Mouse (Mus musculus): ENCODE measurements around the gene Ndufa6.

DNA sequence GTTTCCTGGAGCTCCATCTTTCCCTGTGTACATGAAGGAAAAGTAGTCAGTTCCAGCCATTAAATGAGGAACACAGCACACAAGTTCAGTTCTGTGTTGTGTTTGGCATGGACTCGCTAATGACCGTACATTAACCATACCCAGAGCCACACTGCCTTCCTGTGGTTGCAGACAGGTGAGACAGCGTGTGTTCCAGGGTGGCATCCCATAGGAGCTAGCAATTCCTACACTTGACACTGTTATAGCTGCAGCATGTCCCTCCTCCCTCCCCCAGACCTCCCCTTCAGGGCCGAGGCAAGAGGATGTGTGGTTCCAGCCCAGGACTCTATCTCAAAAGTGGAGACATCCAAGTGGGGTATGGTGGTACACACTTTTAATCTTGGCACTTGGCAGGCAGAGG lies 3.8 kb downstream of the Ndufa6 start:
- TF ChIP-seq MEF2A (IDR thresholded peaks at IDR 0.05; ENCODE audit: extremely low read depth, insufficient replicate concordance, low read depth, low read length, poor library complexity, severe bottlenecking) = no peak
- TF ChIP-seq ZKSCAN1 (IDR thresholded peaks at IDR 0.05; ENCODE audit: low read depth, low read length) = no peak
- TF ChIP-seq CTCF (IDR thresholded peaks at IDR 0.05 in 2 of 3, conservative IDR thresholded peaks at IDR 0.05 in 1 of 3; ENCODE audit: control insufficient read depth in 1 of 3, insufficient read depth in 1 of 3, low read depth in 2 of 3, low read length in 3 of 3, poor library complexity in 1 of 3, severe bottlenecking in 1 of 3) = no peak
- peak; percentile 46; the same call in 1 of the 2 replicates for TF ChIP-seq POLR2AphosphoS5 (IDR thresholded peaks at IDR 0.05; ENCODE audit: borderline replicate concordance, low read depth, low read length)
- no peak for TF ChIP-seq HCFC1 (IDR thresholded peaks at IDR 0.05; ENCODE audit: low read depth, low read length)
- no peak for TF ChIP-seq POLR2A (IDR thresholded peaks at IDR 0.05; ENCODE audit: control insufficient read depth in 1 of 2, insufficient read depth in 1 of 2, low read depth in 1 of 2, low read length in 2 of 2, poor library complexity in 1 of 2)
- TF ChIP-seq GATA1 (IDR thresholded peaks at IDR 0.05; ENCODE audit: low read depth, low read length) = no peak
- no peak for TF ChIP-seq MAZ (IDR thresholded peaks at IDR 0.05; ENCODE audit: low read depth, low read length)
- TF ChIP-seq MYB (IDR thresholded peaks at IDR 0.05; ENCODE audit: low read depth, low read length) = no peak
- no peak for TF ChIP-seq ELF1 (IDR thresholded peaks at IDR 0.05; ENCODE audit: low read depth, low read length)
- TF ChIP-seq POLR2AphosphoS2 (IDR thresholded peaks at IDR 0.05; ENCODE audit: low read length) = no peak
- no peak for TF ChIP-seq E2F4 (IDR thresholded peaks at IDR 0.05; ENCODE audit: borderline replicate concordance, low read depth, low read length)
